Mouse (Mus musculus): ENCODE measurements around the gene Dgkz. TPM values are rescaled to one million over a fixed set of nuclear protein-coding genes. Genes with fewer than 3 reads are reported as not detected.

Gene Dgkz
- polyA plus RNA-seq, 1 experiment from 2014 or later = 52.1 TPM

GRCm38 (mm10) chr2:91977960-91978359, 2.3 kb upstream of the Dgkz start:
- no peak overlapping the region for H3K4me2 ChIP-seq (replicated peaks; ENCODE audit: low read depth, low read length)
- H3K4me1 ChIP-seq (ENCODE audit: insufficient read depth, low read length) = peaks cover 19% of the 10 kb centered on the region
- no peak overlapping the region for H3K9ac ChIP-seq (replicated peaks; ENCODE audit: low read length)
- 69% methylated on average over 4 of the region's 4 CpGs for WGBS
- peaks cover 40% of the 10 kb centered on the region for H3K27me3 ChIP-seq (ENCODE audit: insufficient read depth, low read length)
- H3K4me3 ChIP-seq (ENCODE audit: low read length) = no peak overlapping the region
- H3K9me3 ChIP-seq (ENCODE audit: low read length) = no peaks in the 10 kb centered on the region
- ATAC-seq (ENCODE audit: low FRiP score, low TSS enrichment) = no peak
- no peak overlapping the region for H3K27ac ChIP-seq (ENCODE audit: low read length)
- peaks cover 2% of the 10 kb centered on the region; the same call in 1 of the 2 replicates for H3K36me3 ChIP-seq (ENCODE audit: insufficient read depth, low read length)

DNA sequence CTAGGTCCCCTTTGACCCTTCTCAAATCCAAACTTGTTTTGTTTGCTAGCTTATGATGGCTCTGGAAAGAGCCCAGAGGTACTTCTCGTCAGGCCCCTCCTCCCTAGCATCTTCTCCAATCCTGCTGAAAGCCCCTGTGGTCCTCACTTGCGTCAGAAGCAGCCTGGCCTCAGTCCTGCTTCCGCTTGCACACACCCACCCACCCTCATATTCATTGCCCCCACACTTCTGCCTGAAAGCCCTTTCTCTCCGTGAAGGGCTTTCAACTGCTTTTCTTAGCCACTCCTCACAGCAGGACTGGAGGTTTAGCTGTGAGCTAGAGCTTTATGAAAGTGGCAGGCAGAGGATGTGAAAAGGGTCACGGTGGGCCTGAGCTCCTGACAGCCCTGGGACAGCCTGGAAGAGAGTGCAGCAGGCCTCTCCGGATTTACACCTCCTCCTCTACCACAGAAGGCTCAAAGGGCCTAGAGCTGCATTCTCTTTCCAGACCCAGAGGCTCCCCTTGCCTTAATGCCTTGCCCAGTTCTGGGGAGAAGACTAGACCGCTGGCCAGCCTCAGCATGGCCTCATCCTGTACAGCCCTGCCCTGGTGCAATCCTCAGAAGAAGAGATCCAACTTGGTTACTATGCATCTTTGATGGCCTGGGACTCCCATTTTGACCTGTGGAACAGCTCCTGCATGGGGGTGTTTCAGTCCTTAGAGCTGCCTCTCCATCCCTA, 2.1 kb downstream of the Dgkz start:
- Histone ChIP-seq H3K4me2 (replicated peaks; ENCODE audit: low read depth, low read length) (no peak overlapping the region), H3K4me3 (ENCODE audit: low read length) (no peak overlapping the region), H3K27ac (ENCODE audit: low read length) (no peak overlapping the region), H3K36me3 (ENCODE audit: insufficient read depth, low read length) (no peaks in the 10 kb centered on the region), H3K4me1 (ENCODE audit: insufficient read depth, low read length) (peaks cover 31% of the 10 kb centered on the region), H3K27me3 (ENCODE audit: insufficient read depth, low read length) (peaks cover 38% of the 10 kb centered on the region), H3K9me3 (ENCODE audit: low read length) (no peaks in the 10 kb centered on the region), H3K9ac (replicated peaks; ENCODE audit: low read length) (no peak overlapping the region)
- 53% methylated on average over 7 of the region's 7 CpGs for WGBS
- ATAC-seq (ENCODE audit: low FRiP score, low TSS enrichment) = no peak

DNA sequence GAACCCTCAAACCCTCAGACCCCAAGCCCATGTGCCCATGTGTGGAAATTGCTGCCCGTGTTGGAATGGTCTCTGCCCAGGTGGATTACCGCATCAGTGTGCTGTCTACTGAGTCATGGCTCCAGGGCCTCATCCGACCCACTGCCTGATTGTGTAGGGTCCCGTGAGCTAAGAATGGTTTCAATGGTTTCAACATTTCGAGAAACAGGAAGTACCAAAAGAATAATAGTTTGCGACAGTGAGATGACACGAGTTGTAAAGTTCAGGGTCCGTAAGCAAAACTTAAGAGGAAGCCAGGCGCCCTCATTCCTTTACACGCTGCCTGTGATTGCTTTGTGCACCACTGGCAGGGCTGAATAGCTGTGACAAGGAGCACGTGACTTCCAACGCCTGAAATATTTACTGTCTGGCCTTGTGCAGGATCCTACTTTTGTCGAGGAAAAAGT, 3.5 kb downstream of the Dgkz start:
- Histone ChIP-seq H3K4me1 (ENCODE audit: insufficient read depth, low read length) (peaks cover 30% of the 10 kb centered on the region), H3K27ac (ENCODE audit: low read length) (peak overlapping the region; percentile 77), H3K9ac (replicated peaks; ENCODE audit: low read length) (no peak overlapping the region), H3K27me3 (ENCODE audit: insufficient read depth, low read length) (peaks cover 32% of the 10 kb centered on the region), H3K9me3 (ENCODE audit: low read length) (no peaks in the 10 kb centered on the region), H3K36me3 (ENCODE audit: insufficient read depth, low read length) (no peaks in the 10 kb centered on the region), H3K4me2 (replicated peaks; ENCODE audit: low read depth, low read length) (no peak overlapping the region), H3K4me3 (ENCODE audit: low read length) (no peak overlapping the region)
- 21% methylated on average over 13 of the region's 13 CpGs for WGBS
- peak; percentile 42 for ATAC-seq (ENCODE audit: low FRiP score, low TSS enrichment)

GRCm38 (mm10) chr2:91971231-91972097, 4.2 kb downstream of the Dgkz start:
- WGBS = 19% methylated on average over 21 of the region's 21 CpGs
- H3K36me3 ChIP-seq (ENCODE audit: insufficient read depth, low read length) = no peaks in the 10 kb centered on the region
- H3K4me3 ChIP-seq (ENCODE audit: low read length) = no peak overlapping the region
- no peaks in the 10 kb centered on the region for H3K9me3 ChIP-seq (ENCODE audit: low read length)
- H3K4me2 ChIP-seq (replicated peaks; ENCODE audit: low read depth, low read length) = 0 out of 2 replicates have a peak overlapping the region, but pooled peaks have one; percentile 19
- ATAC-seq (ENCODE audit: low FRiP score, low TSS enrichment) = peak; percentile 49
- peaks cover 26% of the 10 kb centered on the region for H3K27me3 ChIP-seq (ENCODE audit: insufficient read depth, low read length)
- H3K4me1 ChIP-seq (ENCODE audit: insufficient read depth, low read length) = peaks cover 30% of the 10 kb centered on the region
- peak overlapping the region; percentile 77 for H3K27ac ChIP-seq (ENCODE audit: low read length)
- peak overlapping the region; percentile 14; the same call in 1 of the 2 replicates for H3K9ac ChIP-seq (replicated peaks; ENCODE audit: low read length)

DNA sequence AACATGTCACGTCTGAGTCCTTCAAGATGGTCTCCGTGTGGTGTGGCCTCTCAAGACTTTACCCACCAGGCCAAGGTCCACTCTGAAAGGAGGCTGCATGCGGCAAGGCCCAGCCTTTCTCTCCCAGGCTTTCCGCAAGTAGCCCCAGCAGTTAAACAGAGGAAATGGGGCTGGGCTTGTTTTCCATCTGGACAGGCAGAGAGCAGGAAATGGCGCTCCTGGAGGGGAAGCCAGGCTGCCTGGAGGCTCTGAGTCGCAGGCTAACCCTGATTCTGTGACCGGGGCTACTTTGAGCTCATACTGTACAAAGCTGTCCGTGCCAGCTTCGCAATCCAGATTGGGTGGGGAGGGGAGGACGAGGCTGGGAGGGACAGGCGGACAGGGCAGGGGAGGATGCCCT, 7.7 kb downstream of the Dgkz start:
- H3K4me2 ChIP-seq (replicated peaks; ENCODE audit: low read depth, low read length) = no peak overlapping the region
- no peaks in the 10 kb centered on the region for H3K9me3 ChIP-seq (ENCODE audit: low read length)
- H3K4me3 ChIP-seq (ENCODE audit: low read length) = no peak overlapping the region
- H3K36me3 ChIP-seq (ENCODE audit: insufficient read depth, low read length) = no peaks in the 10 kb centered on the region
- H3K27me3 ChIP-seq (ENCODE audit: insufficient read depth, low read length) = no peaks in the 10 kb centered on the region
- H3K9ac ChIP-seq (replicated peaks; ENCODE audit: low read length) = peak overlapping the region; percentile 45; the same call in 1 of the 2 replicates
- ATAC-seq (ENCODE audit: low FRiP score, low TSS enrichment) = no peak
- H3K4me1 ChIP-seq (ENCODE audit: insufficient read depth, low read length) = peaks cover 23% of the 10 kb centered on the region
- peak overlapping the region; percentile 81 for H3K27ac ChIP-seq (ENCODE audit: low read length)
- 50% methylated on average over 11 of the region's 11 CpGs for WGBS

GRCm38 (mm10) chr2:91966367-91966766, 9.3 kb downstream of the Dgkz start:
- Histone ChIP-seq H3K9me3 (ENCODE audit: low read length) (no peaks in the 10 kb centered on the region), H3K27ac (ENCODE audit: low read length) (no peak overlapping the region), H3K36me3 (ENCODE audit: insufficient read depth, low read length) (no peaks in the 10 kb centered on the region), H3K9ac (replicated peaks; ENCODE audit: low read length) (no peak overlapping the region), H3K4me2 (replicated peaks; ENCODE audit: low read depth, low read length) (no peak overlapping the region), H3K4me1 (ENCODE audit: insufficient read depth, low read length) (peaks cover 30% of the 10 kb centered on the region), H3K27me3 (ENCODE audit: insufficient read depth, low read length) (no peaks in the 10 kb centered on the region), H3K4me3 (ENCODE audit: low read length) (no peak overlapping the region)
- 83% methylated on average over 5 of the region's 5 CpGs for WGBS
- ATAC-seq (ENCODE audit: low FRiP score, low TSS enrichment) = no peak

DNA sequence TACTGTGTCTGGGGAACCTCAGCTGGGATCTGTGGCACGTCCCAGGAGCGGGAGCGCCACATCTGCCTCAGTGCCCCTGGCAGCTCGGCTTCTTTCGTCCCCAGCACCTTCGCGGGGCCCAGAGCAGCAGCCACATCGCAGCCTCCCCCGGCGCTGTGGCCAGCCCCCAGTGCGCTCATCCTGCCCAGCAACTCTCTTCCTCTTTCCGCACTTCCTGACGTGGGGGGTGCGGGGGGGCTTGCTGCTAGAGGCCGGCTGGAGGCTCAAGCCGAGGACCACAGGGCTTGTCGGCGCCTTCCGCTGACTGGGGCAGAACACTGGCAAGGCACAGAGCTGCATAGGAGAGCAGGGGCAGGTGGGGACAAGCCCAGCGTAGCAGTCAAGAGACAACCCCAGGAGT, 10.2 kb downstream of the Dgkz start:
- Histone ChIP-seq H3K27me3 (ENCODE audit: insufficient read depth, low read length) (no peaks in the 10 kb centered on the region), H3K9me3 (ENCODE audit: low read length) (no peaks in the 10 kb centered on the region), H3K4me1 (ENCODE audit: insufficient read depth, low read length) (peaks cover 25% of the 10 kb centered on the region), H3K4me2 (replicated peaks; ENCODE audit: low read depth, low read length) (peak overlapping the region; percentile 90), H3K9ac (replicated peaks; ENCODE audit: low read length) (peak overlapping the region; percentile 60), H3K4me3 (ENCODE audit: low read length) (peak overlapping the region; percentile 88), H3K27ac (ENCODE audit: low read length) (peak overlapping the region; percentile 61), H3K36me3 (ENCODE audit: insufficient read depth, low read length) (no peaks in the 10 kb centered on the region)
- 9% methylated on average over 20 of the region's 20 CpGs for WGBS
- ATAC-seq (ENCODE audit: low FRiP score, low TSS enrichment) = no peak

- H3K27ac ChIP-seq (ENCODE audit: low read length) = peak overlapping the region; percentile 61
- H3K9me3 ChIP-seq (ENCODE audit: low read length) = no peaks in the 10 kb centered on the region
- 60% methylated on average over 3 of the region's 3 CpGs for WGBS
- H3K27me3 ChIP-seq (ENCODE audit: insufficient read depth, low read length) = no peaks in the 10 kb centered on the region
- peaks cover 27% of the 10 kb centered on the region for H3K4me1 ChIP-seq (ENCODE audit: insufficient read depth, low read length)
- no peaks in the 10 kb centered on the region for H3K36me3 ChIP-seq (ENCODE audit: insufficient read depth, low read length)
- peak overlapping the region; percentile 60 for H3K9ac ChIP-seq (replicated peaks; ENCODE audit: low read length)
- H3K4me3 ChIP-seq (ENCODE audit: low read length) = peak overlapping the region; percentile 88
- peak overlapping the region; percentile 90 for H3K4me2 ChIP-seq (replicated peaks; ENCODE audit: low read depth, low read length)
- no peak for ATAC-seq (ENCODE audit: low FRiP score, low TSS enrichment)
These were observed 11.0 kb downstream of the Dgkz start for GRCm38 (mm10) chr2:91964610-91965204.

DNA sequence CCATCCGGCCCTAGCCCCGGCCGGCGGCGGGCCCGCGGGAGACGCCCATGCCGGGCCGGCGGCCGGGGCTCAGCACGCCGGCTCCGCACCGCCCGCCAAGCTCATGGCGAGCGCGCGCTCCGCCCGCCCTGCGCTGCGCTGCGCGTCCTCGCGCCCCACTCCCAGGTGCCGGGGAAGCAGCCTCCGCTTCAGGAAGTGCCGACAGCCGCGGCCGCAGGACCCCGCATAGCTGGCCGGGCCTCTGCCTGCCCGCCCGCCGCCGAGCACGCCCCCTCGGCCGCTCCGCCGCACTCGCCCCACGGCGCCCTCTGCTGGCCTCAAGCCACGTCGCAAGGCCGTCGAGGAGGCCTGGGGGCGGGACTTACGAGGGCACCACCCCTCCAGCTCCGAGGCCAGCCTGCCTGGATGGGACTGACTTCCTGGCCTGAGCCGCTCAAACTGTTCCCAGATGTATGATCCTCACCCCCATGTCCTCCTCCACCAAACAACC, 12.2 kb downstream of the Dgkz start:
- peak; percentile 93 for ATAC-seq (ENCODE audit: low FRiP score, low TSS enrichment)

More for the DNA sequence above, 12.2 kb downstream of the Dgkz start:
- Histone ChIP-seq H3K4me3 (ENCODE audit: low read length) (peak overlapping the region; percentile 88), H3K36me3 (ENCODE audit: insufficient read depth, low read length) (no peaks in the 10 kb centered on the region), H3K4me2 (replicated peaks; ENCODE audit: low read depth, low read length) (peak overlapping the region; percentile 90), H3K27me3 (ENCODE audit: insufficient read depth, low read length) (no peaks in the 10 kb centered on the region), H3K4me1 (ENCODE audit: insufficient read depth, low read length) (peaks cover 37% of the 10 kb centered on the region), H3K9ac (replicated peaks; ENCODE audit: low read length) (peak overlapping the region; percentile 91), H3K9me3 (ENCODE audit: low read length) (no peaks in the 10 kb centered on the region), H3K27ac (ENCODE audit: low read length) (peak overlapping the region; percentile 73)
- WGBS = under 1% methylated on average over 45 of the region's 57 CpGs
